Mouse (Mus musculus) Patski (cell line): ENCODE measurements around the gene Camkv. TPM values are rescaled to one million over a fixed set of nuclear protein-coding genes. Genes with fewer than 3 reads are reported as not detected.

ENCODE experiments used
- ATAC-seq: fragments of 100-300 bp; one replicate; pipeline ENCODE4 v1.8.0; 2021
- CTCF ChIA-PET: fragments of 350-600 bp; sonication (Branson Sonifier 250); formaldehyde crosslinking; loops from one replicate; lab custom pipeline; 2022; ENCODE audit warnings: inconsistent platforms; lab: Charles Lee
- POLR2A ChIA-PET: fragments of 350-600 bp; sonication (Branson Sonifier 250); formaldehyde crosslinking; loops from one replicate; lab custom pipeline; 2022; ENCODE audit warnings: antibody characterized with exemption, inconsistent platforms; lab: Charles Lee
- DNase-seq: peaks from one replicate; pipeline ENCODE4 v3.0.0-alpha.2; 2011; ENCODE audit warnings: low read depth, low spot score
- H3K27me3 ChIP-seq: fragments of 371-371 bp; one replicate; pipeline ENCODE4 v1.5.1; 2021
- CTCF ChIP-seq: fragments of 100-300 bp; IDR thresholded peaks from one replicate; pipeline ENCODE4 v1.5.1; 2021
- in situ Hi-C: fragments of 300-500 bp; cut with MboI; formaldehyde crosslinking; loops from 3 replicates; pipeline ENCODE4 v1.11.1; 2018; ENCODE audit warnings: low pct_unique_long_range_greater_than_20kb, mixed read lengths
- polyA plus RNA-seq: library from polyadenylated mRNA; unstranded; gene quantifications from one replicate; pipeline ENCODE4 v1.2.3, GENCODE M21; 2021

Camkv gene
- polyA plus RNA-seq, 1 experiment from 2014 or later: 0.05 TPM

DNA sequence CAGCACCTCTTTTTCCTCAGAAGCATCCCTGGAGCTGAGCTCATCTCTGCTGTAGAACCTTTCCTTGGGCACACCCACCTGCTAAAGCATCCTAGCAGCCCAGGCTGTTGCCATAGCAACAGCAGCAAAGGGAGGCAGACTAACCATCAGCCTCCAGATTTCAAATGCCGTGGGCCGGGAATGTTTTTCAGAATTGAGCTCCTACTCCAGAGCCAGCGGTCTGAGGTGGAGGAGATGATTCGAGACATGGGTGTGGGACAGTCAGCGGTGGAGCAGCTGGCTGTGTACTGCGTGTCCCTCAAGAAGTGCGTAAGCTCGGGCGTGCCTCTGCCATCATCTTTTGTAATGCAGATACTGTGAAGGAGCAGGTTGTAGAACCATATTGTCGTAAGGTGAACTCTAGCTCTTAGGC lies 25.9 kb downstream of the Camkv start:
- DNase-seq (no peak), ATAC-seq (no peak)
- ChIA-PET POLR2A (interaction anchor here (1.3 kb wide), 1 partner anchor 57 kb away, joined by 3 read pairs; no protein-coding TSS in a partner anchor), CTCF (interaction anchor here (1.0 to 4.6 kb wide), 13 partner anchors 10 to 106 kb away, joined by 3 to 65 read pairs (median 4); partner anchors contain the start of genes Mst1r and Uba7)
- in situ Hi-C loops: loop anchor here (5.0 kb wide), 1 partner anchor 54 kb away; the partner anchor contains the start of gene Mst1r
- H3K27me3 ChIP-seq: no peaks in the 10 kb centered on the region
- no peak for TF ChIP-seq CTCF

DNA sequence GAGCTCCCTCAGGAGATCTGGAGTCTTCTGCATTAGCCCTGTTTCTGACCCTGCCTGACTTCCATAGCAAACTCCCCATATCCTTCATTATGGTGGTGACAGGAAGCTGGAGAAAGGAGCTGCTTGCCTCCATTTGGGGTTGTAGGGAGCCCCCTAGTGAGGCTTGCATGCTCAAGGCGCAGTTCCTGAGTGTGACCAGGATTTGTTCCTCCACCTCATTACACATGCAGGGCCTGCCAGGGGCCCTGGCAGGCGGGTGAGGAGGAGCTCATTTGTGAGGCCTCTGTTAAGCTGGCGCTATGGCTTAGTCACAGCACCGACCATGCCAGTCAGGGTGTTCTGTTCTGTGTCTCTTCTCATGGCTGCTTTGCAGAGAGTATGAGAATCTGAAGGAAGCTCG lies 26.4 kb downstream of the Camkv start:
- POLR2A ChIA-PET: interaction anchor here (1.3 kb wide), 1 partner anchor 57 kb away, joined by 3 read pairs; no protein-coding TSS in a partner anchor
- TF ChIP-seq CTCF: peak; percentile 67

DNA sequence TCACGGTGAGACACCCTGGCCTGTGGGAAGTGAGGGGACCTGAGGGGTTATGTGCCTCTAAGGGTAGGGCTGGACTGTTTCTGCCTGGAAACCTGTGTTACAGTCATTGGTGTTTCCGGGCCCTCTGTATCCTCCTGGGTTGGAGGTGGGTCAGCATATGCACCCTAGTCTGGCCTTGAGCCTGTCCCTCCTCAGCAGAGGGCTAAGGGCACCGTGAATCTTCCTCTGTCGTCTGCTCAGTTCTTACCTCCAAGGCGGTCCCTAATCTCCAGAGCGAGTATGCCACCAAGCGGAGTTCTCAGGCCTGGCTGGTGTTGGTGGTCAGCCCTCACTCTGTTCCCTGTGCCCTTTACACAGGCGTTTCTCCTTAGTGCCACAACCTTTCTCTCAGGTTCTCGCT lies 27.4 kb downstream of the Camkv start:
- no peaks in the 10 kb centered on the region for H3K27me3 ChIP-seq
- no peak for DNase-seq
- ChIA-PET CTCF (interaction anchor here (0.9 to 4.6 kb wide), 6 partner anchors 11 to 88 kb away, joined by 3 to 65 read pairs (median 9); partner anchors contain the start of genes Mst1r and Uba7), POLR2A (interaction anchor here (1.1 to 1.5 kb wide), 3 partner anchors 10 to 58 kb away, joined by 3 to 4 read pairs (median 4); partner anchors contain the start of gene Gm20661)
- TF ChIP-seq CTCF: no peak
- ATAC-seq: no peak
- in situ Hi-C loops: loop anchor here (5.0 kb wide), 1 partner anchor 56 kb away; the partner anchor contains the start of gene Mst1r

More for the DNA sequence above, 26.4 kb downstream of the Camkv start:
- no peaks in the 10 kb centered on the region for H3K27me3 ChIP-seq
- CTCF ChIA-PET: interaction anchor here (1.0 to 4.6 kb wide), 12 partner anchors 10 to 89 kb away, joined by 3 to 65 read pairs (median 4); partner anchors contain the start of genes Mst1r and Uba7
- ATAC-seq (no peak), DNase-seq (no peak)
- in situ Hi-C loops: loop anchor here (5.0 kb wide), 1 partner anchor 55 kb away; the partner anchor contains the start of gene Mst1r

GRCm38 (mm10) chr9:107963700-107964099 lies 28.2 kb downstream of the Camkv start:
- TF ChIP-seq CTCF: peak; percentile 96
- CTCF ChIA-PET: interaction anchor here (0.8 to 4.6 kb wide), 8 partner anchors 11 to 90 kb away, joined by 3 to 65 read pairs (median 4); partner anchors contain the start of genes Amigo3, Gm20661, Mst1r and Uba7
- DNase-seq: peak; percentile 51

GRCm38 (mm10) chr9:107964681-107965080 lies 29.2 kb downstream of the Camkv start:
- ChIA-PET POLR2A (interaction anchor here (1.5 kb wide), 1 partner anchor 8 kb away, joined by 3 read pairs; no protein-coding TSS in a partner anchor), CTCF (interaction anchor here (0.9 to 1.3 kb wide), 2 partner anchors 89 to 102 kb away, joined by 3 read pairs; partner anchors contain the start of gene Amigo3)
- DNase-seq (no peak), ATAC-seq (no peak)
- no peaks in the 10 kb centered on the region for H3K27me3 ChIP-seq
- TF ChIP-seq CTCF: no peak
- in situ Hi-C loops: loop anchor here (5.0 kb wide), 2 partner anchors 57 to 93 kb away; partner anchors contain the start of gene Mst1r

More at GRCm38 (mm10) chr9:107963700-107964099, 28.2 kb downstream of the Camkv start:
- in situ Hi-C loops: loop anchor here (5.0 kb wide), 1 partner anchor 56 kb away; the partner anchor contains the start of gene Mst1r
- no peaks in the 10 kb centered on the region for H3K27me3 ChIP-seq
- ATAC-seq: peak; percentile 57
- POLR2A ChIA-PET: interaction anchor here (1.5 kb wide), 2 partner anchors 9 to 19 kb away, joined by 3 to 4 read pairs; partner anchors contain the start of gene Gm20661

GRCm38 (mm10) chr9:107966676-107967075 lies 31.2 kb downstream of the Camkv start:
- no peak for DNase-seq
- in situ Hi-C loops: loop anchor here (5.0 kb wide), 1 partner anchor 91 kb away; no protein-coding TSS in a partner anchor

GRCm38 (mm10) chr9:107967437-107967836 lies 32.0 kb downstream of the Camkv start:
- POLR2A ChIA-PET: no interaction called here
- CTCF ChIA-PET: interaction anchor here (1.1 to 1.4 kb wide), 2 partner anchors 60 to 63 kb away, joined by 3 to 4 read pairs; partner anchors contain the start of gene Mst1r
- DNase-seq (no peak), ATAC-seq (no peak)
- H3K27me3 ChIP-seq: no peaks in the 10 kb centered on the region
- in situ Hi-C loops: loop anchor here (5.0 kb wide), 1 partner anchor 90 kb away; no protein-coding TSS in a partner anchor
- no peak for TF ChIP-seq CTCF

More at GRCm38 (mm10) chr9:107966676-107967075, 31.2 kb downstream of the Camkv start:
- no peaks in the 10 kb centered on the region for H3K27me3 ChIP-seq
- ChIA-PET CTCF (interaction anchor here (1.1 to 1.4 kb wide), 2 partner anchors 60 to 62 kb away, joined by 3 to 4 read pairs; partner anchors contain the start of gene Mst1r), POLR2A (no interaction called here)
- no peak for TF ChIP-seq CTCF
- no peak for ATAC-seq

- DNase-seq (no peak), ATAC-seq (no peak)
- ChIA-PET POLR2A (no interaction called here), CTCF (interaction anchor here (1.0 kb wide), 1 partner anchor 85 kb away, joined by 3 read pairs; the partner anchor contains the start of gene Amigo3)
- no peak for TF ChIP-seq CTCF
- no peaks in the 10 kb centered on the region for H3K27me3 ChIP-seq
- in situ Hi-C loops: loop anchor here (5.0 kb wide), 1 partner anchor 89 kb away; no protein-coding TSS in a partner anchor
These were observed 33.1 kb downstream of the Camkv start for GRCm38 (mm10) chr9:107968531-107968930.

- DNase-seq: no peak
- POLR2A ChIA-PET: no interaction called here
- TF ChIP-seq CTCF: no peak
- H3K27me3 ChIP-seq: no peaks in the 10 kb centered on the region
- in situ Hi-C loops: no loop called here
- CTCF ChIA-PET: no interaction called here
- ATAC-seq: no peak
These were observed 34.8 kb downstream of the Camkv start for GRCm38 (mm10) chr9:107970311-107970710.
